Comparison of ENCODE assay signal across 8 mouse cellular contexts in the genomic region with DNA sequence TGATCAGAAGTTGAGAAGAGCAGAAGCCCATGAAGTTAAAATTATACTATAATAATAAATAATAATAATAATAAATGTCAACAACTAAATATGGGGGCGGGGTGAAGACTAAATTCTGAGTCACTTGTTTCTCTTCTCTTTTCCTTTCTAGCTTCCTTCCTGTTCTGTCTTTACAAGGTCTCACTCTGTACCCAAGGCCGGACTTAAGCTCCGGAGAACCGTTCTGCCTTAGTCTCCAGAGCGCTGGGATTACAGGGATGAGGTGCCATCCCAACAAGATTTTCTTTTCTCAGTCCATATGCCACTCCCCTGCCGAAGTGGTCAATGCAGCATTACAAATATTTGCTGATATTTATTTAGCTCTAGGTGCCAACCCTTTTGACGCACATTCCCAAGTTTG. TPM values are rescaled to one million over a fixed set of nuclear protein-coding genes. Genes with fewer than 3 reads are reported as not detected.
A peak's percentile ranks its signal among the peaks of the same experiment; 100 is the strongest.
DNase-seq lines count a peak whose midpoint lies in the region; ATAC-seq and TF ChIP-seq lines count a peak whose summit lies in the region.

No protein-coding gene starts in this region.

- H3K27ac ChIP-seq in kidney, embryonic 14.5 days (ENCODE audit: low read depth, low read length) = peak overlapping the region; percentile 78; the same call in 1 of the 2 replicates
- peak overlapping the region; percentile 100 for H3K27ac ChIP-seq in bone marrow macrophage, adult 2 months (ENCODE audit: insufficient read depth, low read depth, low read length)
- H3K27ac ChIP-seq in hindbrain, embryonic 12.5 days = peak overlapping the region; percentile 97
- H3K27ac ChIP-seq in stomach, postnatal 0 days (replicated peaks) = peak overlapping the region; percentile 89

- H3K4me1 ChIP-seq in kidney, embryonic 14.5 days (ENCODE audit: control insufficient read depth, insufficient read depth, low read length) = 0 out of 2 replicates have a peak, but pooled peaks cover 4% of the 10 kb centered on the region
- H3K4me1 ChIP-seq in bone marrow macrophage, adult 2 months (ENCODE audit: control insufficient read depth, insufficient read depth, low read length) = peaks cover 21% of the 10 kb centered on the region
- H3K4me1 ChIP-seq in hindbrain, embryonic 12.5 days = peaks cover 24% of the 10 kb centered on the region
- H3K4me1 ChIP-seq in stomach, postnatal 0 days (replicated peaks; ENCODE audit: control insufficient read depth, insufficient read depth) = 0 out of 2 replicates have a peak, but pooled peaks cover 2% of the 10 kb centered on the region

- H3K36me3 ChIP-seq in kidney, embryonic 14.5 days (ENCODE audit: control insufficient read depth, insufficient read depth, low read length) = no peaks in the 10 kb centered on the region
- no peaks in the 10 kb centered on the region for H3K36me3 ChIP-seq in hindbrain, embryonic 12.5 days
- no peaks in the 10 kb centered on the region for H3K36me3 ChIP-seq in stomach, postnatal 0 days (ENCODE audit: control insufficient read depth, insufficient read depth, low read length)

- no peaks in the 10 kb centered on the region for H3K9me3 ChIP-seq in kidney, embryonic 14.5 days (ENCODE audit: control insufficient read depth, low read length)
- no peaks in the 10 kb centered on the region for H3K9me3 ChIP-seq in hindbrain, embryonic 12.5 days (replicated peaks)
- no peaks in the 10 kb centered on the region for H3K9me3 ChIP-seq in stomach, postnatal 0 days (ENCODE audit: control insufficient read depth, low read length)

- intact Hi-C loops in left cerebral cortex, postnatal 10 days (cut with DNase I) = loop anchor here (10.0 kb wide), 1 partner anchor 108 kb away; no protein-coding TSS in a partner anchor

- peak overlapping the region; percentile 61 for H3K4me2 ChIP-seq in kidney, embryonic 14.5 days (replicated peaks; ENCODE audit: low read depth, low read length)
- peak overlapping the region; percentile 73 for H3K4me2 ChIP-seq in hindbrain, embryonic 12.5 days (replicated peaks)
- H3K4me2 ChIP-seq in stomach, postnatal 0 days (replicated peaks; ENCODE audit: low read depth) = peak overlapping the region; percentile 96

- no peak for TF ChIP-seq CTCF in bone marrow macrophage, adult 2 months (IDR thresholded peaks at IDR 0.05; ENCODE audit: low read depth, low read length)
- no peak for TF ChIP-seq CTCF in stomach, postnatal 0 days (IDR thresholded peaks at IDR 0.05; ENCODE audit: low read depth)

- peak overlapping the region; percentile 64 for H3K9ac ChIP-seq in kidney, embryonic 14.5 days (ENCODE audit: low read depth, low read length)
- H3K9ac ChIP-seq in hindbrain, embryonic 12.5 days = peak overlapping the region; percentile 92
- H3K9ac ChIP-seq in stomach, postnatal 0 days (ENCODE audit: low read length) = peak overlapping the region; percentile 75

- no peak for DNase-seq in kidney, adult 9 months
- peak; percentile 9 for DNase-seq in lung, postnatal 10 days
- DNase-seq in stomach, postnatal 0 days (ENCODE audit: low spot score) = no peak
- no peak for DNase-seq in left cerebral cortex, postnatal 10 days (ENCODE audit: extremely low spot score in 1 of 2, low spot score in 2 of 2)
- DNase-seq in urinary bladder, postnatal 10 days (ENCODE audit: low spot score) = no peak

- no peaks in the 10 kb centered on the region for H3K27me3 ChIP-seq in kidney, embryonic 14.5 days (ENCODE audit: control insufficient read depth, insufficient read depth, low read length)
- H3K27me3 ChIP-seq in hindbrain, embryonic 12.5 days = no peaks in the 10 kb centered on the region
- no peaks in the 10 kb centered on the region for H3K27me3 ChIP-seq in stomach, postnatal 0 days (ENCODE audit: control insufficient read depth, insufficient read depth, low read length)

- H3K4me3 ChIP-seq in kidney, embryonic 14.5 days (ENCODE audit: low read length) = peak overlapping the region; percentile 83
- peak overlapping the region; percentile 89 for H3K4me3 ChIP-seq in bone marrow macrophage, adult 2 months (ENCODE audit: insufficient read depth, low read length)
- H3K4me3 ChIP-seq in hindbrain, embryonic 12.5 days = peak overlapping the region; percentile 91
- peak overlapping the region; percentile 85 for H3K4me3 ChIP-seq in stomach, postnatal 0 days (ENCODE audit: low read depth, low read length)

- WGBS in kidney, embryonic 14.5 days = 22% methylated on average over 7 of the region's 7 CpGs
- 22% methylated on average over 7 of the region's 7 CpGs for WGBS in hindbrain, embryonic 12.5 days
- WGBS in stomach, postnatal 0 days = 21% methylated on average over 7 of the region's 7 CpGs

- ATAC-seq in kidney, embryonic 14.5 days (ENCODE audit: low FRiP score, low TSS enrichment) = no peak
- ATAC-seq in hindbrain, embryonic 12.5 days (ENCODE audit: low FRiP score) = no peak
- ATAC-seq in stomach, postnatal 0 days (ENCODE audit: low FRiP score, low TSS enrichment) = peak; percentile 25; the same call in 1 of the 2 replicates

- no peak for TF ChIP-seq POLR2A in bone marrow macrophage, adult 2 months (IDR thresholded peaks at IDR 0.05; ENCODE audit: borderline replicate concordance, low read depth, low read length)

- no peak for TF ChIP-seq EP300 in stomach, postnatal 0 days (optimal IDR thresholded peaks at IDR 0.05)

RNA-seq across cellular contexts. Expression of a gene that starts 0.5 kb away (rescaled TPM):
- 15.4 and 22.5 TPM in 2 replicates for polyA plus RNA-seq in kidney, embryonic 14.5 days (2014; fragmentation: Nextera tagmentation; extraction: Ambion mirVana)
- polyA plus RNA-seq in bone marrow macrophage, adult 2 months (2012; ENCODE audit: insufficient read depth, insufficient read length, missing spikeins) = 96.0 and 102 TPM in 2 replicates
- 34.0 and 37.8 TPM in 2 replicates for polyA plus RNA-seq in hindbrain, embryonic 12.5 days (2016; fragmentation: Nextera tagmentation; extraction: Ambion mirVana)
- 15.7 and 16.2 TPM in 2 replicates for polyA plus RNA-seq in stomach, postnatal 0 days (2015; fragmentation: Nextera tagmentation; extraction: Ambion mirVana)
- 10 to 100 TPM; 59.0 to 60.0 TPM for total RNA-seq in left cerebral cortex, postnatal 10 days (2021)
